Mouse (Mus musculus) liver, adult (tissue): ENCODE results near the gene Six2.

Experiments
- GATA4 ChIP-seq: IDR thresholded peaks from 2 replicates; pipeline ENCODE4 v1.6.1; 2014; ENCODE audit warnings: mild to moderate bottlenecking, low read length; ENCODE audit not compliant: insufficient replicate concordance

Six2 gene

DNA sequence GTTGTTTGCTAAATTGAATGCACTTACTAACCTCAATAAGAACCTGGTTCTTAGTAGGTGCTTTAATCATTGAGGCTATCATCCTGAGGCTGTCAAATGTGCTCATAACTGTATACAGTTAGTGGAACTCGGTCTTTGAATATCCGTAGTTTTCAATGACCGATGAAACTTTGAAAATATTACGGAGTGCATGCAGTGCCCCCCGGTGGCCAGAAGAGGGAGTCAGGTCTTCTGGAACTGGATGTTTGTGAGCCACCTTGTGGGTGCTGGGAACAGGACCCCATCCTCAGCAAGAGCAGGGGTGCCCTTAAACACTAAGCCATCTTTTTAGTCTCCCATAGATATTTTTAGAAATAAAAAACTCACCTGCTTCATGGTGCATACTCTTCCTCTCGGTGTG lies 6.4 kb upstream of the Six2 start:
- no peak for TF ChIP-seq GATA4

DNA sequence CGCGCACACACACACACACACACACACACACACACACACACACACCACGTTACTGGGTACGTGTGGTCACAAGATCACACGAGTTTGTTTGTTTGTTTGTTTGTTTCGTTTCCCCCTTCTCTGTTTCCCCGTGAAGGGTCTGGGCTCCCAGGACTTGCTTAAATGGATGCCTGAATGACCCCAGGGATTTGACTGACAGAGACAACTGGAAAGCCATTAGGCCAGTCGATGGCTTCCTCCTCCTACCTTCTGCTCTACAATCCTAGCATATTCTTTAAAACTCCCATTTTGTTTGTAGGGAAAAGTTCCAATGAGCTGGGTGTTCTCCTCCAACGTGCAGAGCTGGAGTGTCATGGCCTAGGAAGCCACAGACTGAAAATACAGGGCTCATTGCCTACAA lies 5.0 kb upstream of the Six2 start:
- TF ChIP-seq GATA4 = no peak

DNA sequence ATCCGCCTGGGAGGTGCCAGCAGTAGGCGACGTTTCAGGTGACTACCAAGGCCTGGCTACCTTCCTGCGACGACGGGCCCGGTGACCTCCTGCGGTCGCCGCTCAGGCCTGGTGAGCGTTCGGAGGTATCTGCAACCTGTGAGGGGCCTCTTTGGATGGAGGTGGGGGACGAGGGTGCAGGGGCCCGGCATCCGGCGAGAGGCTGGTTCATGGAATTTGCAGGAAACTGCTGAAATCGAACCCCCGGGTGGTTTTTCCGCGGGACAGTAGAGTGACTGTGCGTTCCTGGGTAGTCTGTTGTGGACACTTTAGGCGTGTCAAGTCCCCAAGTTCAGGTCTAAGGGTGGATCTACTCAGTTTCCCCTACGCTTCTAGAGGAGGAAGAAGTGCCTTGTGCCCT lies 4.5 kb upstream of the Six2 start:
- no peak for TF ChIP-seq GATA4

DNA sequence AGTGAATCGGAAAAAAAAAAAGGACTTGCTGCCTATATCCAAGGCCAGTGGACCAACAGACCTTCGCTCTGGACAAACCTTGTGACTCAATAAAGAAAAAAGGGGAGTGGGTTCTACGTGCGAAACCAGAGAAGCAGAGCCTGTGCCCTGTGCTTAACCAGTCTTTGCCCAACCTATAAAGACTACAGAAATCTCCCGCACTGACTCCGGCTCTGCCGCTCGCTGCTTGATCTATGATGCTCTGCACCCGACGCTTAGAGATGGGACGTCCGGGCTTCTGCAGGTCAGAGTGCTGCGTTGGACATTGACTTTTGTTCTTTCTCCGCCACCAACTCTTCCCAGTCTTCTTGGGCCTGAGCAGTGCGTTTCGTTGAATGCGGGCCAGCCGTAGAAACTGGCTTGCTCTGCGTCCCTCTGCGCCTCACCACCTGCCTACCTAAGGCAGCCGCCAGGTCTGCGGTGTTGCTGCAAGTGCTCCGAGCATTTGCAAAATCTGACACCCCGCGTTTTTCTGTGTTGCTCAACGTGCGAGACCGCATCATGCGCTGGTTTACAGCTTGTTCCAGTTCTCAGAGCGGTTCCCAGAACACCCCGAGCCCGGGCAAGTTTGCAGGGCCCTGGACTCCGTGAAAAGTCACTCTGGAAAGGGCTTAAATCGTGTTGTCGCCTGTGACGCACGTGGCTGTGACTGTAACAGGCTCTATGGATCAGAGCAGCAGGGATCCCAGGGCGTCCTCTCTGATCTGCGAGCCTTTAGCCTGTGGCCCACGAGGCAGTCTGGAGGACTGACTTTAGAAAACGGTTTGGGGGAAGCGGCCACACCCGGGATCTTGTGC lies 3.8 kb upstream of the Six2 start:
- TF ChIP-seq GATA4 = no peak

DNA sequence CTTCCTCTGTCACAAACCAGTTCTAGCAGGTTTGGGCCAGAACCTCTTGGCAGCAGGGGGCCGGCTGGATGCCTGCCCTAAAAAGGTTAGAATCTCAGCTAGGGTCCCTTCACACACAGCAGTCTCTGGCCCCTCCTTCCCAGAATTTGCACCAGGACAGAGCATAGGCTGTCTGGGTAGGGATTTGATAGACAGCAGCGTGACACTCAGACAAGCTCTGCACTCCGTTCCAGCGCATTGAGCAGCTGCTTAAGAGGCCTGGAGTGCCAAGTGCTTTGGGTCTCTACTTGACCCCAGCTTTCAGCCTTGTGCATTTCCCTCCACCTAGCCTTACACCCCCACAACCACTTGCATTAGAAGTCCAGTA lies 2.9 kb upstream of the Six2 start:
- no peak for TF ChIP-seq GATA4

DNA sequence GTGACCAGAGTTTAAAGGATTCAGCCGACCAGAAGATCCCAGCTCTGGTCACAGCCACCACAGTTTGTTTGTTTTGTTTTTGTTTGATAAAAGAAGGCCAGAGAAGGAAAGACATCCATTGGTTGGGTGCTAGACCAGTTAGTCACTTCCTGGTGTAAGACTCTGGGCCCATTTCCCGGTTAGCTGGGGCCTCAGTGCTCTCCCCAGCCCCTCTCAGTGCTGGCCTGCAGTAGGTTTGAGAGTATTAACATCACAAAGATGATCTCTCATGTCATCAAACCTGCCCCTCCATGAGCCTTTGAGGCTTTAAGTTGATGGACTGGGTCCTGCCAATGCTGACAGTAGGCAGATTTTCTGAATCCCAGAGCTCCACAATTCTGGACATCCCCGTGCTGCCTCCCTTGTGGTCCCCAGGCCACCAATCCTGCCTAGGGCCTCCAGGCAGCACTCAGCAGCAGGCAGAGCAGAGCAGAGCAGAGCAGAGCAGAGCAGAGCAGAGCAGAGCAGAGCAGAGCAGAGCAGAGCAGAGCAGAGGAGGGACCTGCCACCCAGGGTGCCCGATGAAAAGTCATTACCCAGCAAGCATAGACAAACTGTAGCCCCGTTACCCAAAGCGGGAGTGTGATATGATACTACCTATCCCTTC lies 2.4 kb upstream of the Six2 start:
- no peak for TF ChIP-seq GATA4

DNA sequence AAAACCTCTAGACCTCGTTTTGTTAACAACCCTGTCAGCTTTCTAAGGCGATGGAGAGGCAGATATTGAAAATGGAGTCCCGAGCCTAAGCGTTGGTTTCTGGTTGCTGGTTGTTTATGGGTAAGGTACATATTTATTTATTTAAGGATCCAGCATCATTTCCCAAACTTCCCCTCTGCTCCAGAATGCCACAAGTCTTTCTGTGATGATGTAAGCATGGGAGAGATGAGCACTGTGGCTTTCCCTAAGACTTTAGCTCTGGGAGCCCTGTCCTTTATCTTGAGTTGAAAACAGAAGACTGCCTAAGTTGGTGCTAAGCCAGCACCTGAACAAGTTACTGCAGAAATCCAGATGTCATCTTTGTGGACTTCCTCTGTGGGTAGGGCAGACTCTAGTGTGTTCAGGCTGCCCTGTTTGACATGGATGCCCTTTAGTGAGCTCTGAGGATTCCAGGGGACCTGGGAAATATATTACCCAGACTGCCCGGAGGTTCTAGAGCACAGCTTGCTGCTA lies 1.8 kb upstream of the Six2 start:
- TF ChIP-seq GATA4 = no peak

DNA sequence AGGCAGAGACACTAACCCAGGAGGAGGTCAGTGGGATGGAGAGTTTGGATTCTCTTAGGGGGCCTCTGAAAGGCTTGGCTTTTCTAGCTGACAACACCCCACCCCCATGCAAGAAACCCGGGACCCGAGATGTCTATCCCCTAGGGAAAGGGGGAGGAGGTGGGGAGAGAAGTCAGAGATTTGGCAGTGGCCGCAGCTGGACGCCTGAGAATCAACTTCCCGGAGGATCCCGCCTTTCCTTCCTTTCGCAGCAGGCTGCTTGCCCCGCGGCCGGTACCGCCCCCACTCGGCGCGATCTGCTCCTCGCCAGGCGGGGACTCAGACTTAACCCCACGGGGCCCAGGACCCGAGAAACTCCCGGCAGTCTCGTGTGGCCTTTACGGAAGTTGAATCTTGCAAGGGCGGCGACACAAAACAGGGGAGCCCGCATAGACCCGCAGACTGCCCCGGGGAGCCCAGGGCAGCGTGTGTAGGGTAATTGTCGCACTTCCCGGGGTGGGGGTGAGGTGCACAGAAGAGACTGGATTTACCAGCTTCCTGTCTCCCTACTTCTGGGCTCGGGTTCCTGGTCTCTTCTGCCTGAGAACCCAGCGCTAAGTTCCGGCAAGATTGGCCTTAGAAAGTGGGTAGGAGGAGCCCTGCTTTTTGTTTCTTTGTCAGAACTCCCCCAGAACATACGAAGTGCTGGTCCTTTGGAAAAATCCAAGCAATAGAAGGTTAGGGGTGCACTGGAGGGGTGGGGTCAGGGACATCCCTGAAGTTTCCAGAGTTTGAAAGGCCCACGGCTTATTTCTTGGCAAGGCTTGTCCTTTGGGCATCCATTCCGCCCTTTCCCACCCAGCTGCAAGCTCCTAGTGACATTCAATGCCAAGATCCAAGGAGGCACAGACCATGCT lies 1.1 kb upstream of the Six2 start:
- no peak for TF ChIP-seq GATA4

DNA sequence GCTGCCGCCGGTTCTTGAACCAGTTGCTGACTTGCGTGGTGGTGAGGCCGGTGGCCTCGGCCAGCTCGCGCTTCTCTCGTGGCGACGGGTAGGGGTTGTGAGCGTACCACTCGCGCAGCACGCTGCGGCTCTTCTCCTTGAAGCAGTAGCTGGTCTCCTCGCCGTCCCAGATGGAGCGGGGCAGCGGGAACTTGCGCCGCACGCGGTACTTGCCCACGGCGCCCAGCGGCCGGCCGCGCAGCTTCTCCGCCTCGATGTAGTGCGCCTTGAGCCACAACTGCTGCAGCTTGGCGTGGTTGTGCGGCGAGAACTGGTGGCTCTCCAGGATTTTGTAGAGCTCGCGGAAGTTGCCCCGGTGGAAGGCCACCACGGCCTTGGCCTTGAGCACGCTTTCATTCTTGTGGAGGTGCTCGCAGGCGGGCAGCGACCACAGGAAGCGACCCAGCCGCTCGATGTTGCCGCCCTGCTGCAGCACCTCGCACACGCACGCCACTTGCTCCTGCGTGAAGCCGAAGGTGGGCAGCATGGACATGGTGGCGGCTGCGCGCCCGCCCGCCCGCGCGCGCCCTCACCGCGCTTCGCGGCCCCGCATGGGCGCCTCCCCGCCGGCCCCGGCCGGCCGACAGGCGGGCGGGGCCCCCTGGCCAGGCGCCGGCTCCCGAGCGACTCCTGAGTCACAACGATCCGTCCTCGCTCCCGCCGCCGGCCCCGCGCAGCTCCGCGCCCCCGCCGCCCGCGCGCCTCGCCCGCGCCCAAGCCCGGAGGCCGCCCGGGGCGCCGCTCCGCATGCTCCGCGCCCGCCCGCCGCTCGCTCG lies 446 bp downstream of the Six2 start:
- TF ChIP-seq GATA4 = no peak

DNA sequence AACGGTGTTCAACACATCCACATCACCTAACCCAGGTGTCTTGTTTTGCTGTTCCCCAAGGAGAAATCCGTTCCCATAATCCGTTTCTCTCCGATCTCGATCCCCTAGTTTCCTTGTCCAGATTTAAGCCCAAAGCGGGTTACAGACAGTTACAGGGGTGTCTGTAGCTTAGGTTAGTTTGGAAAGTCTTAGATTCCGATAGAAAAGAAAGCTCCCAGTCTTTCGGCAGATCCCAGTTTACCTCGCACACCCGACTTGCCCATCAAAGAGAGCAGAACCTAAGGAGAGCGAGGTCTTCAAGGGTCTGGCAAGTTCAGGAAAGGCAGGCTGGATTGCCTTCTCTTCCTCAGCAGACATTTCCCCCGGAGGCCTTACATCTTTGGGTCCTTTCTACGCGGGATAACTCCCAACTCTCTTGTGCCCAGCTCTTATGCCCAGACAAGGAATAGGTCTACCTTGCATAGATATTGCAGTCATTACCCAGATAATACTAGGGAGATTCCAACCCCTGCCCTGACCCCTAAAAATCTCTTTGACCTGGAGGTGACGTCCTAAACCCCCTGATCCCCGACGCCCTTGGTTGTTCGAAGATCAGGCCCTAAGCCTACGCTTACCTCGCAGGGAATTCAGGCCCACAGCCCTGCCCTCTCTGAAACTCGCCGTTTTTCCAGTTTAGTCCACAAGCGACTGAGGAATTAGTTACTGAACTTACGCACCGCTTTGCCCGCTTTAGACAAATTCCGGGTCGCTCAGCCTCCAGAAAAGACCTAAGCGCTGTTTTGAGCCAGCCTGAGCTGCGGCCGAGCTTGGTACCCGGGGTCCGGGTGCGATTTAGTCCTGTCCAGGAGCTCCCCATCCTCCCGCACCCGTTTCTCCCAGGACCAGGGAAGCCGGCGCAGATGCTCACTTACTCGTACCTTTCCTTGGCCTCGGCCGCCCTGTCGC lies 1.3 kb downstream of the Six2 start:
- no peak for TF ChIP-seq GATA4

DNA sequence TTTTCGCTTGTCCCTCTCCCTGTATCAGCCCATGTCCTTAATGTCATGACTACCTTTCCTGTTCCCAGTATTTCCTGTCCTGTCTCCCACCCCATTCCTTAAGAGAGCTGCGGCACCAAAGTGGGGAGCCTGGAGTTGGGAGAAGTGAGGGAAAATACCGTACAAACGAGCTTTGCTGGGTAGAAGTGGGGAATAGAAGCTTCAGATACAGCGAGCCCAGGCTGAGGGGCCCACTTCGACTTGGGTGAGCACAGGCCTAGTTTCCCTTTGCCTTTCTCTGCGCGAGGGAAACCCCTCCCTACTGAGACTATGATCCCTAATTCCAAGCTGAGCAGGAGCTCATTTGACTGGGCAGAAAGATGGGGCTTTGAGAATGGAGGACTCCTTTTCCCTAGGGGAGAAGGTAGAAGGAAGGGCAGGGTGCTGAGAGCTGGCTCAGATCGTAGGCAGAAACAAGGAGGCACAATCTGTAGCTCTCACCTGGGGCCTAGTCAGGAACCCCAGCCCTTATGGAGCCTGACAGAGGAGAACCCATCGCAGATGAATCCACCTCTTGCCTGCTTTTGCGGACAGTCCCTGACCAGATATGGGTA lies 2.3 kb downstream of the Six2 start:
- TF ChIP-seq GATA4 = no peak

DNA sequence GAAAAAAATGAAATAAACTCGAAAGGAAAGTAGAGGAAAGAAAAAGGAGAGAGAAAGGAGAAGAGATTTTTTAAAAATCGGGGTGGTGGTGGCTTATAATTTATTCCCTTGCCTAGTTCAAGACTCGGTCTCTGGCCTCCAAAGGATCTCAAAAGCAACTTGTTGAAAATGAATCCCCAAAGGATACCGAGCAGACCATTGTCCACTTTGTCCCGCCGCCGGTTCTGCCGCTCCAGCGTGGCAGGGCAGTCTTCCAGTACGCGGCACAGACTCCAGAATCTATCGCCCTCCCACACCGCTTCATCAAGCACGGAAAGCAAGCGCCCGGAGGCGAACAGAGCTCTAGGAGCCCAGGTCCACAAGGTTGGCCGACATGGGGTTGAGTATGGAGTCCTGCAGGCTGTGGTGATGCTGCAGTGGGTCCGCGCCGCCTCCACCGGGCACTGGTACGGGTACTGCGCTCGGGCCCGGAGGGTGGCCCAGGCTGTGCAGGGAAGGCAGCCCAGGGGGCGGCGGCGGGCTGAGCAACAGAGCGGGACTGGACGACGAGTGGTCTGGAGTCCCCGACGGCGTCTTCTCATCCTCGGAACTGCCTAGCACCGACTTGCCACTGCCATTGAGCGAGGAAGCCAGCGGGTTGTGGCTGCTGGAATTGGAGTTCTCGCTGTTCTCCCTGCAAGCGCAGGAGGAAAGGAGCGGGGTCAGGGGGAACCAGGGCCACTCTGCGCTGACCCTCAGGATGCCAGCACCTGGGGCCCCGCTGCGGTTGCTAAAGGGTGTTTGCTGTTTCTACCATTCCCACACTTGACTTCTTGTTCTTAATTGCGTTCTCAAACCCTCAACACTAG lies 3.0 kb downstream of the Six2 start:
- no peak for TF ChIP-seq GATA4

DNA sequence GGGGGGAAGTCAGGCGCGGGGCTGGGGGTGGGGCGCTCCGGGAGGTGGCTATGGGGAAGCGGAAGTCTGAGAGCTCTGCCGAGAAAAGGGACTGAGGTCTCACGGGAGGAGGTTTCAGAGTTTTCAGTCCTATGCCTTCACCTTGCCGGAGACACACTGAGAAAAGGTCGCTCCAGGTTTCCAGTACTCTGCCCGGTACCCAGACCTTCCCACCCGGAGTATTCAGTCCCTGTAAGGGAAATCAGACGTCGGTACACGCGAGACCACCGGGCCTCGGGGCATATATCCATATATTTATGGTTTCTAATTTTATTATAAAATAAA lies 4.1 kb downstream of the Six2 start:
- TF ChIP-seq GATA4 = no peak
